Mouse (Mus musculus): ENCODE data around the gene Smim13. TPM values are rescaled to one million over a fixed set of nuclear protein-coding genes. Genes with fewer than 3 reads are reported as not detected.
A peak's percentile ranks its signal among the peaks of the same experiment; 100 is the strongest.

The Smim13 gene
- polyA plus RNA-seq, 1 experiment from 2014 or later, result 23.8 TPM

GRCm38 (mm10) chr13:41267827-41268408, 18.3 kb downstream of the Smim13 start:
- Histone ChIP-seq H3K9me3 (no peaks in the 10 kb centered on the region), H3K27me3 (replicated peaks) (no peaks in the 10 kb centered on the region), H3K9ac (no peak overlapping the region), H3K36me3 (no peaks in the 10 kb centered on the region), H3K4me2 (replicated peaks) (no peak overlapping the region), H3K4me1 (no peaks in the 10 kb centered on the region), H3K27ac (no peak overlapping the region), H3K4me3 (no peak overlapping the region)
- no peak for ATAC-seq (ENCODE audit: low FRiP score, low read depth)
- 37% methylated on average over 7 of the region's 7 CpGs for WGBS

- H3K36me3 ChIP-seq, result no peaks in the 10 kb centered on the region
- no peaks in the 10 kb centered on the region for H3K4me1 ChIP-seq
- 95% methylated on average over 10 of the region's 10 CpGs for WGBS
- no peak within 1 kb of the TSS for H3K27ac ChIP-seq
- no peaks in the 10 kb centered on the region for H3K27me3 ChIP-seq (replicated peaks)
- no peak within 1 kb of the TSS for H3K4me2 ChIP-seq (replicated peaks)
- no peaks in the 10 kb centered on the region; the same call in 1 of the 2 replicates for H3K9me3 ChIP-seq
- no peak within 1 kb of the TSS for H3K9ac ChIP-seq
- ATAC-seq (ENCODE audit: low FRiP score, low read depth), result no peak
- no peak within 1 kb of the TSS for H3K4me3 ChIP-seq
Observed at GRCm38 (mm10) chr13:41273927-41274650, 24.4 kb downstream of the Smim13 start, which contains the start of gene Gm17364. TSS of gene Gm17364 (minus strand) at chr13:41273977.

- Histone ChIP-seq H3K9ac (no peak overlapping the region), H3K4me2 (replicated peaks) (no peak overlapping the region), H3K27me3 (replicated peaks) (no peaks in the 10 kb centered on the region), H3K27ac (no peak overlapping the region), H3K4me1 (no peaks in the 10 kb centered on the region), H3K9me3 (no peaks in the 10 kb centered on the region; the same call in 1 of the 2 replicates), H3K4me3 (no peak overlapping the region), H3K36me3 (no peaks in the 10 kb centered on the region)
- WGBS, result 74% methylated on average over 5 of the region's 5 CpGs
- ATAC-seq (ENCODE audit: low FRiP score, low read depth), result no peak
Observed at GRCm38 (mm10) chr13:41280696-41281095, 31.1 kb downstream of the Smim13 start.

GRCm38 (mm10) chr13:41283256-41283655, 33.6 kb downstream of the Smim13 start:
- H3K27ac ChIP-seq, result no peak overlapping the region
- H3K4me3 ChIP-seq, result no peak overlapping the region
- WGBS, result 24% methylated on average over 5 of the region's 5 CpGs
- H3K27me3 ChIP-seq (replicated peaks), result no peaks in the 10 kb centered on the region
- H3K9me3 ChIP-seq, result no peaks in the 10 kb centered on the region; the same call in 1 of the 2 replicates
- no peaks in the 10 kb centered on the region for H3K36me3 ChIP-seq
- peak; percentile 33 for ATAC-seq (ENCODE audit: low FRiP score, low read depth)
- no peak overlapping the region for H3K4me2 ChIP-seq (replicated peaks)
- no peaks in the 10 kb centered on the region; the same call in 1 of the 2 replicates for H3K4me1 ChIP-seq
- H3K9ac ChIP-seq, result no peak overlapping the region

GRCm38 (mm10) chr13:41285448-41285847, 35.8 kb downstream of the Smim13 start:
- H3K27me3 ChIP-seq (replicated peaks), result no peaks in the 10 kb centered on the region
- no peaks in the 10 kb centered on the region; the same call in 1 of the 2 replicates for H3K4me1 ChIP-seq
- H3K4me3 ChIP-seq, result no peak overlapping the region
- H3K9ac ChIP-seq, result no peak overlapping the region
- no peaks in the 10 kb centered on the region for H3K36me3 ChIP-seq
- H3K27ac ChIP-seq, result no peak overlapping the region
- no peak overlapping the region for H3K4me2 ChIP-seq (replicated peaks)
- H3K9me3 ChIP-seq, result no peaks in the 10 kb centered on the region
- 83% methylated on average over 4 of the region's 4 CpGs for WGBS
- ATAC-seq (ENCODE audit: low FRiP score, low read depth), result no peak

GRCm38 (mm10) chr13:41286285-41286684, 36.6 kb downstream of the Smim13 start:
- H3K9me3 ChIP-seq, result 0 out of 2 replicates have a peak, but pooled peaks cover under 1% of the 10 kb centered on the region
- H3K4me1 ChIP-seq, result no peaks in the 10 kb centered on the region; the same call in 1 of the 2 replicates
- H3K36me3 ChIP-seq, result no peaks in the 10 kb centered on the region
- no peak overlapping the region for H3K4me3 ChIP-seq
- no peak overlapping the region for H3K4me2 ChIP-seq (replicated peaks)
- WGBS, result 68% methylated on average over 3 of the region's 3 CpGs
- H3K9ac ChIP-seq, result no peak overlapping the region
- H3K27me3 ChIP-seq (replicated peaks), result no peaks in the 10 kb centered on the region
- no peak overlapping the region for H3K27ac ChIP-seq
- no peak for ATAC-seq (ENCODE audit: low FRiP score, low read depth)

- no peak for ATAC-seq (ENCODE audit: low FRiP score, low read depth)
- H3K9ac ChIP-seq, result no peak overlapping the region
Observed at GRCm38 (mm10) chr13:41291466-41291974, 41.9 kb downstream of the Smim13 start.

GRCm38 (mm10) chr13:41293595-41293994, 44.0 kb downstream of the Smim13 start:
- Histone ChIP-seq H3K27ac (no peak overlapping the region), H3K4me3 (no peak overlapping the region), H3K9me3 (0 out of 2 replicates have a peak, but pooled peaks cover 3% of the 10 kb centered on the region), H3K4me1 (peaks cover 17% of the 10 kb centered on the region), H3K9ac (no peak overlapping the region), H3K4me2 (replicated peaks) (no peak overlapping the region), H3K36me3 (no peaks in the 10 kb centered on the region), H3K27me3 (replicated peaks) (no peaks in the 10 kb centered on the region)
- WGBS, result 13% methylated on average over 5 of the region's 5 CpGs
- no peak for ATAC-seq (ENCODE audit: low FRiP score, low read depth)

More at GRCm38 (mm10) chr13:41291466-41291974, 41.9 kb downstream of the Smim13 start:
- Histone ChIP-seq H3K9me3 (0 out of 2 replicates have a peak, but pooled peaks cover 3% of the 10 kb centered on the region), H3K27ac (no peak overlapping the region), H3K36me3 (no peaks in the 10 kb centered on the region), H3K4me2 (replicated peaks) (no peak overlapping the region), H3K4me1 (peaks cover 17% of the 10 kb centered on the region), H3K27me3 (replicated peaks) (no peaks in the 10 kb centered on the region), H3K4me3 (no peak overlapping the region)
- WGBS, result 83% methylated on average over 4 of the region's 4 CpGs

GRCm38 (mm10) chr13:41295886-41296285, 46.2 kb downstream of the Smim13 start:
- Histone ChIP-seq H3K9me3 (0 out of 2 replicates have a peak, but pooled peaks cover 3% of the 10 kb centered on the region), H3K9ac (no peak overlapping the region), H3K4me1 (peaks cover 22% of the 10 kb centered on the region), H3K27ac (no peak overlapping the region), H3K4me3 (no peak overlapping the region), H3K36me3 (no peaks in the 10 kb centered on the region), H3K4me2 (replicated peaks) (no peak overlapping the region), H3K27me3 (replicated peaks) (no peaks in the 10 kb centered on the region)
- ATAC-seq (ENCODE audit: low FRiP score, low read depth), result no peak
- WGBS, result 57% methylated on average over 6 of the region's 6 CpGs

GRCm38 (mm10) chr13:41296396-41296795, 46.8 kb downstream of the Smim13 start:
- H3K4me2 ChIP-seq (replicated peaks), result peak overlapping the region; percentile 29

GRCm38 (mm10) chr13:41298533-41298932, 48.9 kb downstream of the Smim13 start:
- Histone ChIP-seq H3K27me3 (replicated peaks) (no peaks in the 10 kb centered on the region), H3K4me3 (no peak overlapping the region), H3K9ac (no peak overlapping the region), H3K36me3 (no peaks in the 10 kb centered on the region), H3K27ac (no peak overlapping the region), H3K4me1 (peaks cover 17% of the 10 kb centered on the region), H3K4me2 (replicated peaks) (no peak overlapping the region), H3K9me3 (no peaks in the 10 kb centered on the region)
- ATAC-seq (ENCODE audit: low FRiP score, low read depth), result no peak
- 31% methylated on average over 2 of the region's 2 CpGs for WGBS

More at GRCm38 (mm10) chr13:41296396-41296795, 46.8 kb downstream of the Smim13 start:
- 28% methylated on average over 10 of the region's 10 CpGs for WGBS
- Histone ChIP-seq H3K27me3 (replicated peaks) (no peaks in the 10 kb centered on the region), H3K4me3 (no peak overlapping the region), H3K9ac (no peak overlapping the region), H3K9me3 (0 out of 2 replicates have a peak, but pooled peaks cover 2% of the 10 kb centered on the region), H3K27ac (no peak overlapping the region), H3K4me1 (peaks cover 22% of the 10 kb centered on the region), H3K36me3 (no peaks in the 10 kb centered on the region)
- ATAC-seq (ENCODE audit: low FRiP score, low read depth), result peak; percentile 52; the same call in 1 of the 2 replicates

- H3K9ac ChIP-seq, result no peak overlapping the region
- H3K4me1 ChIP-seq, result peaks cover 13% of the 10 kb centered on the region
- no peak overlapping the region for H3K4me2 ChIP-seq (replicated peaks)
- H3K27me3 ChIP-seq (replicated peaks), result no peaks in the 10 kb centered on the region
- H3K4me3 ChIP-seq, result no peak overlapping the region
- H3K9me3 ChIP-seq, result no peaks in the 10 kb centered on the region
- 10% methylated on average over 5 of the region's 5 CpGs for WGBS
- no peak overlapping the region for H3K27ac ChIP-seq
- H3K36me3 ChIP-seq, result no peaks in the 10 kb centered on the region
- ATAC-seq (ENCODE audit: low FRiP score, low read depth), result no peak
Observed at GRCm38 (mm10) chr13:41298996-41299395, 49.4 kb downstream of the Smim13 start.
